Comparison of ENCODE assay signal across 17 mouse cellular contexts in the genomic region with DNA sequence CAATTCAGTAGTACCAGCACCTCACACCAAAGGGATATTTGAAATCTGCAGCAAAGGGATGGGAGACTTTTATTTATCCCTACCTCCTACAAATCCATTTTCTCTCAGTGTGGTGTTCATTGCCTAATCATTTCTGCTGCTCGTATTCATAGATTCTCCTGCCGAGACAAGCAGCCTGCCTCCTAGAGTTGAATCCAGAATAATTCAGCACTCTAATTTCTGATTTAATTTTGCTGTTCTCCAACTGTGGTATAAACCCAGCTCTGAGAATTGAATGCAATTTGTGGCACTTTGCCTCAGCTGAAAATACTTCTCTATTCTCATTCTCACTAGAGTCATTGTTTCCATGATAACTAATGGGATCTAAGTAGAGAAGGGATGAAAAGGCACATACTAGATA.
DNase-seq lines count a peak whose midpoint lies in the region; TF ChIP-seq lines count a peak whose summit lies in the region.
"Had no signal": no experiment of that assay in that cellular context is flagged by ENCODE, and none has a peak within 500 bp of the region (broad histone marks: within the 10 kb centered on the region; RNA-seq: fewer than 3 reads in every experiment).

No protein-coding gene starts in this region.

- peak; percentile 1; the same call in 1 of the 2 replicates for TF ChIP-seq CTCF in left cerebral cortex, adult 2 months (IDR thresholded peaks at IDR 0.05)

- DNase-seq in layer of hippocampus, adult 11-12 months (ENCODE audit: low spot score): peak; percentile 14
- no peak for DNase-seq in layer of hippocampus, postnatal 10 days (ENCODE audit: low spot score in 2 of 2)
- DNase-seq in left cerebral cortex, adult 2 months (ENCODE audit: extremely low spot score in 1 of 2, low spot score in 2 of 2): no peak
- no peak for DNase-seq in left cerebral cortex, postnatal 4 days
- peak; percentile 36 for DNase-seq in brain, adult 2 months (ENCODE audit: low read depth, low spot score)
- peak; percentile 19 for DNase-seq in telencephalon, adult 2 months (ENCODE audit: low read depth, low spot score)
- DNase-seq: adrenal gland, postnatal 14 days; cerebellum, adult 2 months; cerebellum, postnatal 10 days; forebrain, postnatal 0 days; heart, adult 18-20 months; heart, postnatal 10 days; heart, postnatal 4 days had no signal

- intact Hi-C loops in left cerebral cortex, adult 2 months (cut with DNase I): no loop called here
- intact Hi-C loops in left cerebral cortex, postnatal 4 days (cut with DNase I): no loop called here

- no peak overlapping the region for H3K27ac ChIP-seq in left cerebral cortex, adult 2 months
- H3K27ac ChIP-seq: embryonic facial prominence, embryonic 10.5 days; forebrain, embryonic 13.5 days; heart, embryonic 10.5 days; hindbrain, embryonic 13.5 days had no signal

- H3K4me3 ChIP-seq in left cerebral cortex, adult 2 months: no peak overlapping the region
- H3K4me3 ChIP-seq: embryonic facial prominence, embryonic 10.5 days; forebrain, embryonic 13.5 days; heart, embryonic 10.5 days; hindbrain, embryonic 13.5 days had no signal

Comparison
In these comparisons a context has a peak if more than half of its experiments do, and no peak if none do; other contexts are left out.
1. DNase-seq: peak in layer of hippocampus, adult 11-12 months (single experiment), brain, adult 2 months (single experiment) and telencephalon, adult 2 months (single experiment); none in layer of hippocampus, postnatal 10 days (0 of 2), left cerebral cortex, adult 2 months (0 of 2) and left cerebral cortex, postnatal 4 days (single experiment).